Mouse (Mus musculus) hindbrain, embryonic 16.5 days (tissue): Measurements from ENCODE around the gene Ric8a. TPM values are rescaled to one million over a fixed set of nuclear protein-coding genes. Genes with fewer than 3 reads are reported as not detected.

Experiments used
- ATAC-seq: fragments of 200-750 bp; cut with Nextera tagmentation; 2 replicates; pipeline ENCODE4 v1.8.0; 2017; ENCODE audit warnings: moderate TSS enrichment, moderate library complexity
- H3K27ac ChIP-seq: fragments of 300-500 bp; sonication (generic); 2 replicates; pipeline ENCODE4 v1.5.1; 2014; ENCODE audit warnings: low read depth, mild to moderate bottlenecking, control low read depth, low read length, moderate library complexity
- H3K27me3 ChIP-seq: fragments of 300-500 bp; sonication (generic); replicated peaks from 2 replicates; pipeline ENCODE4 v1.6.1; 2014; ENCODE audit warnings: low read length; ENCODE audit not compliant: control insufficient read depth, insufficient read depth
- H3K36me3 ChIP-seq: fragments of 300-500 bp; sonication (generic); 2 replicates; pipeline ENCODE4 v1.6.1; 2014; ENCODE audit warnings: mild to moderate bottlenecking, low read length, moderate library complexity, mixed read lengths; ENCODE audit not compliant: control insufficient read depth, insufficient read depth
- H3K4me1 ChIP-seq: fragments of 300-500 bp; sonication (generic); 2 replicates; pipeline ENCODE4 v1.6.1; 2014; ENCODE audit warnings: low read depth, low read length; ENCODE audit not compliant: control insufficient read depth, insufficient read depth
- H3K4me2 ChIP-seq: fragments of 300-500 bp; sonication (generic); 2 replicates; pipeline ENCODE4 v1.6.1; 2014; ENCODE audit warnings: mild to moderate bottlenecking, low read length, control low read depth, moderate library complexity
- H3K4me3 ChIP-seq: fragments of 300-500 bp; sonication (generic); 2 replicates; pipeline ENCODE4 v1.5.1; 2014; ENCODE audit warnings: mild to moderate bottlenecking, low read length, control low read depth, moderate library complexity
- H3K9ac ChIP-seq: fragments of 300-500 bp; sonication (generic); 2 replicates; pipeline ENCODE4 v1.6.1; 2014; ENCODE audit warnings: low read depth, mild to moderate bottlenecking, control low read depth, low read length, moderate library complexity
- H3K9me3 ChIP-seq: fragments of 300-500 bp; sonication (generic); 2 replicates; pipeline ENCODE4 v1.6.1; 2014; ENCODE audit warnings: mild to moderate bottlenecking, low read length, moderate library complexity; ENCODE audit not compliant: control insufficient read depth
- WGBS: fragments of 180-500 bp; shearing (Covaris S2); extraction: QIAGEN DNeasy Blood & Tissue Kit; methylation state at CpG from one replicate; pipeline ENCODE4 v1.1.7; 2014; 5-methylcytosine and 5-hydroxymethylcytosine counted together
- polyA plus RNA-seq: library from polyadenylated mRNA; unstranded; fragments of >200 nt; fragmentation: Nextera tagmentation; extraction: Ambion mirVana; gene quantifications from 2 replicates; pipeline ENCODE4 v1.2.1, GENCODE M21; 2015

The Ric8a gene
- polyA plus RNA-seq: 110 and 112 TPM in 2 replicates

GRCm38 (mm10) chr7:140856785-140857549, at the start of gene Ric8a:
TSS of gene Ric8a (plus strand) at chr7:140856957.
- H3K9ac ChIP-seq: peak within 1 kb of the TSS; percentile 91
- peak within 1 kb of the TSS; percentile 89 for H3K4me3 ChIP-seq
- peak within 1 kb of the TSS; percentile 95 for H3K27ac ChIP-seq
- peaks cover 33% of the 10 kb centered on the region for H3K36me3 ChIP-seq
- under 1% methylated on average over 50 of the region's 50 CpGs for WGBS
- peak within 1 kb of the TSS; percentile 97 for H3K4me2 ChIP-seq
- no peaks in the 10 kb centered on the region for H3K9me3 ChIP-seq
- H3K27me3 ChIP-seq: no peaks in the 10 kb centered on the region
- H3K4me1 ChIP-seq: peaks cover 29% of the 10 kb centered on the region
- ATAC-seq: peak; percentile 84

- no peak for ATAC-seq
- Histone ChIP-seq H3K27ac (no peak overlapping the region), H3K9me3 (no peaks in the 10 kb centered on the region), H3K4me2 (no peak overlapping the region), H3K9ac (no peak overlapping the region), H3K4me1 (no peaks in the 10 kb centered on the region), H3K36me3 (peaks cover 33% of the 10 kb centered on the region), H3K4me3 (no peak overlapping the region), H3K27me3 (no peaks in the 10 kb centered on the region)
- 90% methylated on average over 6 of the region's 6 CpGs for WGBS
Measured at GRCm38 (mm10) chr7:140810496-140810895, 46.3 kb upstream of the Ric8a start.

- H3K4me1 ChIP-seq: no peaks in the 10 kb centered on the region
- H3K27ac ChIP-seq: 0 out of 2 replicates have a peak overlapping the region, but pooled peaks have one; percentile 6
- no peak overlapping the region for H3K4me2 ChIP-seq
- no peaks in the 10 kb centered on the region for H3K9me3 ChIP-seq
- no peaks in the 10 kb centered on the region for H3K27me3 ChIP-seq
- 77% methylated on average over 13 of the region's 13 CpGs for WGBS
- peaks cover 33% of the 10 kb centered on the region for H3K36me3 ChIP-seq
- peak; percentile 78 for ATAC-seq
- no peak overlapping the region for H3K4me3 ChIP-seq
- no peak overlapping the region for H3K9ac ChIP-seq
Measured at GRCm38 (mm10) chr7:140811714-140812113, 45.0 kb upstream of the Ric8a start.

GRCm38 (mm10) chr7:140812850-140813249, 43.9 kb upstream of the Ric8a start:
- no peak for ATAC-seq
- Histone ChIP-seq H3K9ac (no peak overlapping the region), H3K4me2 (no peak overlapping the region), H3K27ac (no peak overlapping the region), H3K9me3 (no peaks in the 10 kb centered on the region), H3K4me3 (no peak overlapping the region), H3K4me1 (0 out of 2 replicates have a peak, but pooled peaks cover 3% of the 10 kb centered on the region), H3K27me3 (no peaks in the 10 kb centered on the region), H3K36me3 (peaks cover 33% of the 10 kb centered on the region)
- 89% methylated on average over 12 of the region's 12 CpGs for WGBS

GRCm38 (mm10) chr7:140820173-140820572, 36.6 kb upstream of the Ric8a start:
- 37% methylated on average over 4 of the region's 4 CpGs for WGBS
- Histone ChIP-seq H3K27ac (no peak overlapping the region), H3K36me3 (no peaks in the 10 kb centered on the region), H3K9me3 (no peaks in the 10 kb centered on the region), H3K4me1 (peaks cover 9% of the 10 kb centered on the region), H3K27me3 (no peaks in the 10 kb centered on the region), H3K4me2 (peak overlapping the region; percentile 39), H3K9ac (no peak overlapping the region), H3K4me3 (no peak overlapping the region)
- ATAC-seq: 0 out of 2 replicates have a peak, but pooled peaks have one; percentile 29

GRCm38 (mm10) chr7:140821305-140821652, 35.5 kb upstream of the Ric8a start:
- Histone ChIP-seq H3K4me2 (peak overlapping the region; percentile 57), H3K4me3 (peak overlapping the region; percentile 67), H3K4me1 (peaks cover 9% of the 10 kb centered on the region), H3K27me3 (no peaks in the 10 kb centered on the region), H3K9ac (peak overlapping the region; percentile 74), H3K36me3 (no peaks in the 10 kb centered on the region), H3K9me3 (no peaks in the 10 kb centered on the region), H3K27ac (peak overlapping the region; percentile 89)
- WGBS: 40% methylated on average over 5 of the region's 5 CpGs
- ATAC-seq: peak; percentile 52

- WGBS: 4% methylated on average over 21 of the region's 21 CpGs
- peak; percentile 89 for ATAC-seq
- H3K9me3 ChIP-seq: no peaks in the 10 kb centered on the region
- peak within 1 kb of the TSS; percentile 57 for H3K4me2 ChIP-seq
- peak within 1 kb of the TSS; percentile 74 for H3K9ac ChIP-seq
- peaks cover 9% of the 10 kb centered on the region for H3K4me1 ChIP-seq
- peak within 1 kb of the TSS; percentile 89 for H3K27ac ChIP-seq
- H3K4me3 ChIP-seq: peak within 1 kb of the TSS; percentile 67
- no peaks in the 10 kb centered on the region for H3K27me3 ChIP-seq
- no peaks in the 10 kb centered on the region for H3K36me3 ChIP-seq
Measured at GRCm38 (mm10) chr7:140821653-140822329, 35.0 kb upstream of the Ric8a start, which contains the start of gene Zfp941. TSS of gene Zfp941 (minus strand) at chr7:140822178.

- Histone ChIP-seq H3K4me1 (peaks cover 6% of the 10 kb centered on the region), H3K4me3 (no peak overlapping the region), H3K4me2 (no peak overlapping the region), H3K27ac (no peak overlapping the region), H3K9ac (no peak overlapping the region), H3K9me3 (no peaks in the 10 kb centered on the region), H3K36me3 (no peaks in the 10 kb centered on the region), H3K27me3 (no peaks in the 10 kb centered on the region)
- 89% methylated on average over 4 of the region's 4 CpGs for WGBS
- ATAC-seq: no peak
Measured at GRCm38 (mm10) chr7:140822731-140823130, 34.0 kb upstream of the Ric8a start.

GRCm38 (mm10) chr7:140828171-140828881, 28.4 kb upstream of the Ric8a start:
- Histone ChIP-seq H3K27ac (no peak overlapping the region), H3K9me3 (no peaks in the 10 kb centered on the region), H3K9ac (no peak overlapping the region), H3K27me3 (no peaks in the 10 kb centered on the region), H3K4me2 (no peak overlapping the region), H3K4me1 (no peaks in the 10 kb centered on the region), H3K4me3 (no peak overlapping the region), H3K36me3 (no peaks in the 10 kb centered on the region)
- 36% methylated on average over 8 of the region's 8 CpGs for WGBS
- ATAC-seq: peak; percentile 80; the same call in 1 of the 2 replicates
